Mouse (Mus musculus) layer of hippocampus, adult 8-10 months (tissue): Measurements from ENCODE around the gene Gm20518. TPM values are rescaled to one million over a fixed set of nuclear protein-coding genes. Genes with fewer than 3 reads are reported as not detected.
A peak's percentile ranks its signal among the peaks of the same experiment; 100 is the strongest.

Experiments
- DNase-seq, 2 experiments: peaks; one replicate each; pipeline ENCODE4 v3.0.0; 2022; ENCODE audit warnings: low spot score in 2 of 2
- total RNA-seq, 4 experiments: library from RNA; stranded (reverse); gene quantifications; 2 replicates each; pipeline ENCODE4 v1.2.4; 2022

Gm20518 gene
- total RNA-seq, 4 experiments from 2014 or later, result 0.73 to 2.6 (median 1.6) TPM

DNA sequence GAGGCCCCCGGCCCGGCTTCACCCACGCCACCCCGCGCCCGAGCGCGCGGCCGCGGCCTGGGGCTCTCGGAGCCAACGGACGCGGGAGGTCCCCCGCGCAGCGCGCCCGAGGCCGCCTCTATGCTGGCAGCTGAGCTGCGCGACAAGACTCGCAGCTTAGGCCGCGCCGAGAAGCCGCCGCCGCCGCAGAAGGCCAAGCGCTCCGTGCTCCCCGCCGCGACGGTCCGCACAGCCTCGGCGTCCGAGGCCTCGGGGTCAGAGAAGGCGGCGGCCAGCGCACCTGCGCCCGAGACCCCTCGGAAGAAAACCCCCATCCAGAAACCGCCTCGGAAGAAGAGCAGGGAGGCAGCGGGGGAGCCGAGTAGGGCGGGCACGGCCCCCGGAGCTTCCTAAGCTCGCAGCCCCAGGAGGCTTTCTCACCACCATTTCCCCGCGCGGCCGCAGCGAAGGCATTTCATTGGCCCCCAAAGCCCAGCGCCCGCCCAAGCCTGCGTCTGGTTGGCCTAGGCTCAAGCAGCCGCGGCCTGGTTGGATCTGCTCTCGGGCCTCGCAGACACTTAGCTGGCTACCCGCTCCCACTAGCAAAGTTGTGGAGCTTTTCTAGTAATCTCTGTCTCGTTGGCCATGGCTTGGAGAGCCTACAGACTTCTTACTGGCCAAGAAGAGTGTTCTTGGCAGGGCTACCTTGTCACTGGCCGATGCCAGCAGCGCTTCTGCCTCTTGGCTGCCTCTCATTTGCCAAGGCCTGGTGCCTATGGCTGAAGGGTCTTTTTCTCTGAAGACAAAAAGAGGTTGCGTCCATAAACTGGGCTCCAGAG, 84.1 kb downstream of the Gm20518 start:
- peak; percentile 75 to 85 for DNase-seq

DNA sequence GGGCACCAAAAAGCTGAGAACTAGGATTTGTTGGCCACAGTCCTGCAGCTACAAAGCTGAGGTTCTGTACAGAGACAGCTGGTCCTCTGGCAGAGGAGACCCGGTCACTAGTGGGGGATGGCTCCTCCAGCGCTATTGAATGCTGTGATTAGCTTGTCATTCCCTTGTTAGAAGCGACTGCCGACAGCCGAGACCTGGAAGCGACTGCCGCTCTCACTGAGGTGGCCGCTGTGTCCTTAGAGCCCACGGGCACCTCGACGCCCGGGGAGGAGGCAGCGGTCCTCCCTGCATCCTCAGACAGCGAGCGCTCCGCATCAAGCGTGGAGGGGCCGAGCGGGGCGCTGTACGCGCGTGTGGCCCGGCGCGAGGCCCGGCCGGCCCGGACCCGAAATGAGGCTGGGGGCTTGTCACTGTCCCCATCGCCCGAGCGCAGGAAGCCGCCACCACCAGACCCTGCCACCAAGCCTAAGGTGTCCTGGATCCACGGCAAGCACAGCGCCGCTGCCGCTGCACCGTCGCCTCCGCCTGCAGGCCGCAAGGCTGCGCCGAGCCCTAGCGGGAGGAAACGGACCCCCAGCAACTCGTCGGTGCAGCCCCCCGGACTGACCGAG, 84.8 kb downstream of the Gm20518 start:
- DNase-seq, result peak in 1 of 2 experiments; percentile 41

DNA sequence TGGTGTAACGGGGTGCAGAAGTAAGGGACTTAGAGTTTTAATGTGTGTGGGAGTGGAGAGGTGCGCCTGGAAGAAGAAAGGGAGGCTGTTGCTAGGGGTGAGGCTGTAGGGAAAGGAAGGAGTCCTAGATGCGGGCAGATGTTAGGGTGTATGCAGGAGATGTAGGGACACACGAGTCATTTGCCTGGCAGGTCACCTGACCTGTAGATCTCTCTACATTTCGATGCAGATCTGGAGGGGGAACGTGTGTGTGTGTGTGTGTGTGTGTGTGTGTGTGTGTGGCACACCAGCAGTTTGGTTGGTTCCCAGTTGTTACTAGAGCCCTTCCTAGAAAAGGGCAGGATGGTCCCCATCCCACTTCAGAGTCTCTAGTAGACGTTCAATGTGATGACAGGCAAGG, 86.5 kb downstream of the Gm20518 start:
- no peak for DNase-seq

DNA sequence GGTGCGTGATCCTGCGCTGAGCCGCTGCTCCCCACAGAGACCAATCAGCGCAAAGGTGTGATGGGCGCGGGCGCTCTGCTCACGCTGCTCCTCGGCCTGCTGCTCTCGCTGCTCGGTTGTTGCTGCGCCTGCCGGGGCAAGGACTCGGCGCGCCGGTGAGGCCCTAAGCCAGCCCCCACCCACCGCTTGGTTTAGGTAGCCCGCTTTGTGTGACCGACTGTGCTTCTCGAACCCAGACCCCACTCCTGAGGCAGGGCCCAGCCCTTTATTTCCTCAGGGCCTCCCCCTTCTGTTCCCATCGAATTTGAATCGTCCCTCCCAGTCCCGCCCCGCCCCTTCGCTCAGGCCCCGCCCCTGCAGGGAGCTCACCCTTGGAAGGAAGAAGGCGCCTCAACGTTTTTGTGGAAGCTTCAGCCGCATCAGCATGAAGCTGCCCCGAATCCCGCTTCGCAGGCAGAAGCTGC, 87.0 kb downstream of the Gm20518 start:
- DNase-seq, result no peak

DNA sequence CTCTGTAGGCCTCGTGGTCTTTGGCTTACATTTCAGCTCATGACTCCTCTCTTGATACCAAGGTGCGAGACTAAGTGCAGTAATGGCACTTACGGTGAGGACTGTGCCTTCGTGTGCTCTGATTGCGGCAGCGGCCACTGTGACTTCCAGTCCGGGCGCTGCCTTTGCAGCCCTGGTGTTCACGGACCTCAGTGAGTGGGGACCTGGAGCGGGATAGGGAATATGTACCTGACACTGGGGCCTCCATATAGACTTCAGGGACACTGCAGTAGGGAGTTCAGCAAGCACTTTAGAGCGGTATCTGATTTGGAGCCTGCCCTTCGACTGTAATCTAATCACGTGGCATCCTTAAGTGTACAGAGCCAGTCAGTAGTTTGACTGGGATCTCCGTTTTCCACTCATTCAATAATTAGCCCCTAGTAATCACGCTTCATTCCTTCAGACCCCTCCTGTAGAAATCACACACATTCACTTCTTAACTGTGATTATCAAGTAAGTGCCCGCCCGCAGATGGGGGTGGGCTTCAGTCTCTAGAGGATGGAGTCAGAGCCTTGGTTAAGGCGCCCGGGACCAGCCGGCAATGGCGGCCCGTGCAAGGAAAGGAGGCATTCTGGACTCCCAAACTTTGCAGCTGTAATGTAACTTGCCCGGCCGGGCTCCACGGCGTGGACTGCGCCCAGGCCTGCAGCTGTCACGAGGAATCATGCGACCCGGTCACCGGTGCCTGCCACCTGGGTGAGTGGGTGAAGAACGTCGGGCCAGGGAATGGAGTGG, 87.6 kb downstream of the Gm20518 start:
- DNase-seq, result no peak

DNA sequence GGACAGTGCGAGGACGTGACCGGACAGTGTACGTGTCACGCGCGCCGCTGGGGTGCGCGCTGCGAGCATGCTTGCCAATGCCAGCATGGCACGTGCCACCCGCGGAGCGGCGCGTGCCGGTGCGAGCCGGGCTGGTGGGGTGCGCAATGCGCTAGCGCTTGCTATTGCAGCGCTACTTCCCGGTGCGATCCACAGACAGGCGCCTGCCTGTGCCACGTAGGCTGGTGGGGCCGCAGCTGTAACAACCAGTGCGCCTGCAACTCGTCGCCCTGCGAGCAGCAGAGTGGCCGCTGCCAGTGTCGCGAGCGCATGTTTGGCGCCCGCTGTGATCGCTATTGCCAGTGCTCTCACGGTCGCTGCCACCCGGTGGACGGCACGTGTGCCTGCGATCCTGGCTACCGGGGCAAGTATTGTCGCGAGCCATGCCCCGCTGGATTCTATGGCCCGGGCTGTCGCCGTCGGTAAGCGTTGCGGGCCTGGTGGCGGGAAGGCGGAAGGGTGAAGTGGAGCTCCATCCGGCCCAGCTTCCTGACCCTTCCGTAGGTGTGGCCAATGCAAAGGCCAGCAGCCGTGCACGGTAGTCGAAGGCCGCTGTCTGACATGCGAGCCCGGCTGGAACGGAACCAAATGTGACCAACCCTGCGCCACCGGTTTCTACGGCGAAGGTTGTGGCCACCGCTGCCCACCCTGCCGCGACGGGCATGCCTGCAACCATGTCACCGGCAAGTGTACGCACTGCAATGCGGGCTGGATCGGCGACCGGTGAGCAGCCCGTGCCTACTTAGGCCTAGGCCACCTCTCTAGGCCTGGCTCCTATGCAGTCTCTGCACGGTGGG, 88.4 kb downstream of the Gm20518 start:
- peak in 1 of 2 experiments; percentile 40 for DNase-seq

DNA sequence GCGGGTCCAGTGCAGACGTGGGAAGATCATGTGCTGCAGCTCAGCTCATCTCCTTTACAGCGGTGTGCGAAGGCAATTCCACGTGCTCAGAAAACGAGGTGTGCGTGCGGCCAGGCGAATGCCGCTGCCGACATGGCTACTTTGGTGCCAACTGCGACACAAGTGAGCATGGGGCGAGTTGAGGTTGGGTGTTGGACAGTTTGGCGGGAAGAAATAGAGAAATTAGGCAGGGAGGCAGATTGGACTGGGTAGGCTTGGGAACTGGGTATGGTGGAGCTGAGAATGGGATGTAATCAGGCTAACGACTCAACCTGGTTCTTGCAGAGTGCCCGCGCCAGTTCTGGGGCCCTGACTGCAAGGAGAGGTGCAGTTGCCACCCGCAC, 89.0 kb downstream of the Gm20518 start:
- DNase-seq, result no peak

DNA sequence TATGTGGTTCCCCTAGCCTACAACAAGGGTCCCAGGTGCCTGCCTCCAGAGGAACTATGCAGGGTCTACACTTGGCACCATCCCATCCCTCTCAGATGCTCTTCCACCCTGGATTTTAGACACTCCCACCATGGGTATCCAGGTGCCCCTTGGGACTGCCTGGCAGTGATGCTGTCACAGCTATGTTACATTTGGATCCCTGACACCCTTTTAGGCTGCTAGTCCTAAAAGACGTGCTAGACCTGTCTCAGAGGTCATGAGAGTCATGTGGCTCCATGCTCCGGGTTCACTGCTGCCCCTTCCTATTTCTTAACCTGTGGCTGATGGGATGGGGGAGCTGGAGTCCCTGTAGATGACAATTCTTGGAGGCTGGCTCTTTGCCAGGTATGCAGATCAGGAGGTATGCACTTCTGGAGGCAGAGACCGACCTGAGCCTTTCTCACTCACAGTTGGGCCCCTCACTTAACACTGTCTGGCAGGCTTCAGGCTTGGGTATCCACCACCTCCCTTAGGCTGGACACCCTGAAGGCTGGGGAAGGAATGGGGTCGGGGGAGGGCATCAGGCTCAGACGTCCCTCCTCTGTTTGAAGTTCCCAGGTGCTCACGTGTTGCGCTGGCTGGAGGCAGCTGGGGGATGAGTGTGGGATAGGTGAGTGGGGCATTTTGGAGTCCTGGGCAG, 89.6 kb downstream of the Gm20518 start:
- no peak for DNase-seq

DNA sequence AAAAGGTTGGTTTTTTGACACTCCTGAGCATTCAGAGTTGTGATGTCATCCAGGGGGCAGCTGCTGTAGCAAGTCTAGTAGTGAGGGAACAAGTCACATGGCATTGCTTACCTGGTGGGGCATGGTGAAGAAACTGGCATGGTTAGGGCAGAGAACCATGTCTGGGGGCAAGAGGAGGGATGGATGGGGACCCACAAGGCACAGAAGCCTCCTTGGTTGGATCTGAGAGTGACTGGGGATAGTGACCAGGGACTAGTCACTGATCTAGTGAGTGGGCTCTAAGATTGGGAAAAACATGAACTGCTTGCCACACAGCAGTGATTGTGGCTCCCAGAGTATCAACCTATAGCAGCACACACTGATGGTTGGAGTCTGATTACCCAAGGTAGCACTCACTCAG, 91.9 kb downstream of the Gm20518 start:
- no peak for DNase-seq

DNA sequence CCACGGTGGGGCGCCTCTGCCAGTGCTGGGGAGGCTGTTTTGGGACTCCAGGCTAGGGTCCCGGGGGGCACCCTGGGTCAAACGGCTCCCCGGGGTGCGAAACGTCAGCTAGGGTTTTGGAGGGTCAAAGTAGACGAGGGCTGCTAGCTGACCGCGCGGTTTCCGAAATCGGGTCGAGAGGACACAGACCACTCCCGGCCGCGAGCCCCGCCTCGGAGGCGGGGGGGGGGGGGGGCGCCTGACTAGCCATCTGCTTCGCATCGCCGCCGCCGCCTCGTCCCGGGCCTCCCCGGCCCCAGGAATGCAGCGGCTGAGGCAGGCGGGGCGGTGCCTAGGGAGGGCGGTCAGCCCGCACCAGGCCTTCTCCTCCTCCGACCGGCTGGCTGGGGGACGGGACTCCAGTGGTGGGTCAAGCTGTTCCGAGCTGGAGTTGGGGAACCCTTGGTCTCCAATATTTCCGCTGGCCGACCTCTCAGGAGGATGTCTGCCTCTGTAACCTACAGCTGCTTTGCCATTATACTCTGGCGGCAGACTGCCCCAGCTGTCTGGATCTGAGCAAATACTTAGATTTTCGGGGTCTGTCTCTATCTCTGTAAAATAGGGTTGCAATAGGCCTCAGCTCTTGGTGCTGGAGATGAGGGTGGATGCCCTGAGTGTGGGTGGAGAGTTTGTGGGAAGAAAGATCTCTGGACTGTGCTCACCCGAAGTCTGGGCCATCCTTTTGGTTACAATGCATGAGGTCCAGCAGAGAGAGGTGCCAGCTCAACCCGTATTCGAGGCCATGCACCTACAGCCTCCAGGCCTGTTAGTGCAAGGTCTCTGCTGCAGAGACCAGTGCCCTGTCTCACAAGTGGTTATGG, 92.9 kb downstream of the Gm20518 start:
- no peak for DNase-seq

DNA sequence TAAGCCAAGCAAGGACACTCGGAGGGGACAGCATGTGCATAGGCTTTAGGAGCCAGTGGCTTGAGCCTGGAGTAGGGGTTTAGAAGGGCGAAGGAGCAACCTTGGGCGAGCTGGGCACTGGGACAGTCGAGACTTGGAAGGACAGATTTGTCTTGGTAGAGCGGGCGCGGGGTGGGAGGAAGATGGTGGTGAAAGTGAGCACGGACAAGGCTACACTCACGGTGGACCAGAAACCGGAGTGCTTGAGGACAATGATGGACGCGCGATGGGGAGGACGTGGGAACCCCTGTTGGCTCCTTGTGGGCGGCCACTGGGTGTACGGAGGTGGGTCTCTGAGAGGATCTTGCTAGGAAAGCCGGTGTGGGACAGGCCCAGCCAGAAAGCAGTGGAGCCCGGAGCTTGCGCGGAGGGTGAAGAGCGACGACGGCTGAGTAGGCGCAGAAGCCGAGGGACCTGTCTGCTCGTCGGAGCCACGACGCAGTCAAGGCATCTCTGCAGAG, 93.6 kb downstream of the Gm20518 start:
- no peak for DNase-seq

DNA sequence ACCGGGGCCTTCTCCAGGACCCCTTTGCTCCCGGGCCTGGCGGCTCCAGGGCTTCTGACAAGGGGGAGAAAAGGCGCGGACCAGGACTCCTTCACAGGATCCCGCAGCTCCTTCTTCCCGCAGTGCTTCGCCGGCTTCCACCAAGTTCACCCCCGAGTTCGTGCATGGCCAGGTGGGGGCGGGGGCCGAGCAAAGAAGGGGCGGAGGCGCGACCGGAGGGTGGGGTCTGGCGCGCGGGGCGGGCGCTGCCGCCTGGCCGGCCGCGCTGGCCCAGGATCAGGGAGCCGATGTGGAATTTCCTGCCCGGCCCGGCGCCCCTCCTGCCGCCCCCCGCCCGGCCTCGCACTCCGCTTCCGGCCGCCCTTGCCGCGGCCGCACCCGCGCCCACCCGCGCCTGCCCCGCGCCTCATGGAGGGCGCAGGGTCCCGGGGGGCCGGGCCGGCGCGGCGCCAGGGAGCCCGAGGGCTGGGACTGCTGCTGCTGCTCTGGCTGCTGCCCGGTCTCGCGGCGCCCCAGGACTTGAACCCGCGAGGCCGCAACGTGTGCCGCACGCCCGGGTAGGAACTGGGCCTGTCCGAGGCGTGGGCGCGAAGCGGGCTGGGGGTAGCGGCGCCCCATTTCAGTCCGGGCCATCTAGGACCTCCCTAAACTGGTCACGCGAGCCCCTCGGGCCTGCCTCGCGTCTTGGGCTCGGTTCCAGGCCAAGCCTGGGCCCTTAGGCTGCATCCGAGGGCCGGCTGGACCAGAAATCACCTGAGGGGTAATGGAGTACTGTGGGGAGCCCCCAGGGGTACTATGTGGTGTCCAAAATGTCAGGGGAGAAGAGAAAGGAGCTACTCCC, 94.3 kb downstream of the Gm20518 start, which contains the start of gene Scarf2:
Gene Scarf2, plus strand, starts transcription at position 312 of the 841 bp plus-strand sequence.
- DNase-seq, result no peak

DNA sequence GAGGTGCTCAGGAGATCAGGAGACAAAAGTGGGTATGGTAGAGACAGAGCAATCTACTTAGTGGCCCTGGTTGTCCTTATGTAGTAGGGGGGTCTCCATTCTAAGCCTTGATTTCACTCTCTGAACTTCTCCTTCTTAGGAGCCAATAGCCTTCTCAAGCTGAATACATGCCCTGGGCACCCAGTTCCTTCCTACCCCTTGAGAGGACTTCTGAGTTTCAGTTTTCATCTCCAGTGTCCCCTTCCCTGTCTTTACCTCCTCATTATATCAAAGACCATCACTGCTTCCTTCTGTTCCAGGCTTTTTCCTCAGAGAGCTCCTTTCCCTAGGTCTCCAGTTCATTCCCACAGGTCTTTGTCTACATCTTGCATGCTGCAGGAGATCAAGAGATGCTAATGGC, 95.0 kb downstream of the Gm20518 start:
- DNase-seq, result no peak

DNA sequence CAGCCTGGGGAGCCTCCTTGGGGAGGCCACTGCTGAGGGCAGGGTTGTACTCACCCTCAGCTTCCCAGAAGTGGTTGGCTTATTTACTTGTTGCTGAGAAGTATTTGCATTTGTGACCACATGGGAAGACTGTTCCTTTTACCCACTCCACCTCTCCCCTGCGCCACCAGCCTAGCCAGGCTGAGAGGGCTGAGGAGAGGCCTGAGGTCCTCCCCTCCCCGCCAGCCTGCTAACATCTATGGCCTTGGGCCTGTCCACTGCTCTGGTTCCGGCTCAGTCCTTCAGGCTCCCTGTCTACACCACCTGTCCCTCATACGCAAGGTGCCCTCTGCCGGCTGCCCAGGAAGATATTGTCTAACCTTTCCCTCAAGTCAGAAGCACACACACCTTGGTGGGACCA, 95.8 kb downstream of the Gm20518 start:
- no peak for DNase-seq

DNA sequence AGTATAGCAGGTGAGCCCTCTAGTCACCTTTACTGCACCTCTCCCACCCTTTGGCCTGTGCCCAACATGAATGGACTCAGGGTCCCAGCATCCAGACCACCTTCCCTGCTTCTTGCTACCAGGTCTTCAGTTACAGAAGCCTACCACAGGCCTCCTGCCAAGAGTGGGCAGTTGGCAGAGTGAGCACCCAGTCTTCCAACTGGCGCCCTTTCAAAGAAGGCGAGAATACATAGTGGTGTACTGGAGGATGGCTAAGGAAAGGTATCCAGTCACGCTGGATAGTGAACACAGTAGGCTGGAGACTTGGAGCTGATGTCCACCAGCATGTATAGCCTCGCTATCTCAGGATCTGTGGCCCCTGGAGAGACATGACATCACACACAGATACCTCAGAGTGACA, 97.4 kb downstream of the Gm20518 start:
- no peak for DNase-seq

DNA sequence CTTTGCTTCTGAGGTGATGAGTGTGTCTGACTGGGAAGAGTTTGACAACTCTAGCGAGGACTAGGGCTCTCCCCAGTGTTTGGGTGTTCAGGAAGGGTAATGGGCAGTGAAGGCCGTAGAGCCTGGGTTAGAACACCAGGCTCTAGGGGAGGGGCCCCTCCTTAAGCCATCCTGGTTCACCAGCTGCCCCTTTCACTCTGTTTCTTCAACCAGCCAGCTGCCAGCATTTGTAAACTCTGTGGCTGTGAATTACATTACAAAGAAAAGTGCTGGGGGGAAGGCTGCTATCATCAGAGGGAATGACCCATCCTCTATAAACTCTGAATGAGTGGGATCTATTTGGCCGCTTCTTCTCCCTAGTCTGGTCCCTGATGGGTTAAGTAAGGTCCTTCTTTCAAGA, 98.7 kb downstream of the Gm20518 start:
- no peak for DNase-seq

DNA sequence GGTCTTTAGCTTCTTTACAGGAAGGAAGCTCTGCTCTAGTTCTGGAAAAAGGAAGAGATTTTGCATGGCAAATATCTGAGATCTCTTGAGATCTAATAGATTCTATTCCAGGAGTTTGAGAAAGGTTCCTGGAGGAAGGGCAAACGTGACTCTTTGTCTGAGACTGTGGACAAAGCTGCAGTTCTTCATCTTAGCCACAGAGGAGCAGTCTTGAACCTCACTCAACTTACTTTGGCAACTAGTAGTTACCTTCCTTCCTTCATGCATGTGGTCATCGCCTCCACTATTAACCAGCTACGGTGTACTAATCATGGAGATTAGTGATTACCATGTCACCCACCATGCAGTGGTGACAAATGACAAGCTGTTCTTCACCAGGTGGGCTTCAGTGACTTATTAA, 106.1 kb downstream of the Gm20518 start:
- DNase-seq, result no peak
